Mouse (Mus musculus) midbrain, embryonic 16.5 days (tissue): ENCODE results near the gene Tff1. TPM values are rescaled to one million over a fixed set of nuclear protein-coding genes. Genes with fewer than 3 reads are reported as not detected.

Experiments used
- ATAC-seq: fragments of 200-750 bp; cut with Nextera tagmentation; 2 replicates; pipeline ENCODE4 v1.8.0; 2017; ENCODE audit warnings: moderate TSS enrichment
- H3K27ac ChIP-seq: fragments of 300-500 bp; sonication (generic); 2 replicates; pipeline ENCODE4 v1.5.1; 2014; ENCODE audit warnings: mild to moderate bottlenecking, low read length, mixed read lengths
- H3K27me3 ChIP-seq: fragments of 300-500 bp; sonication (generic); 2 replicates; pipeline ENCODE4 v1.6.1; 2014; ENCODE audit warnings: low read depth, low read length, mixed read lengths; ENCODE audit not compliant: control insufficient read depth, insufficient read depth
- H3K36me3 ChIP-seq: fragments of 300-500 bp; sonication (generic); 2 replicates; pipeline ENCODE4 v1.6.1; 2014; ENCODE audit warnings: mild to moderate bottlenecking, low read length, moderate library complexity, mixed read lengths; ENCODE audit not compliant: control insufficient read depth, insufficient read depth
- H3K4me1 ChIP-seq: fragments of 300-500 bp; sonication (generic); 2 replicates; pipeline ENCODE4 v1.6.1; 2014; ENCODE audit warnings: mild to moderate bottlenecking, low read length, mixed read lengths; ENCODE audit not compliant: control insufficient read depth, insufficient read depth
- H3K4me2 ChIP-seq: fragments of 300-500 bp; sonication (generic); 2 replicates; pipeline ENCODE4 v1.6.1; 2014; ENCODE audit warnings: mild to moderate bottlenecking, low read length, mixed read lengths
- H3K4me3 ChIP-seq: fragments of 300-500 bp; sonication (generic); 2 replicates; pipeline ENCODE4 v1.5.1; 2014; ENCODE audit warnings: low read depth, mild to moderate bottlenecking, low read length, moderate library complexity, mixed read lengths
- H3K9ac ChIP-seq: fragments of 300-500 bp; sonication (generic); 2 replicates; pipeline ENCODE4 v1.6.1; 2014; ENCODE audit warnings: low read depth, low read length, mixed read lengths
- H3K9me3 ChIP-seq: fragments of 300-500 bp; sonication (generic); replicated peaks from 2 replicates; pipeline ENCODE4 v1.6.1; 2014; ENCODE audit warnings: mild to moderate bottlenecking, low read length, mixed read lengths; ENCODE audit not compliant: control insufficient read depth, poor library complexity, severe bottlenecking
- WGBS: fragments of 180-500 bp; shearing (Covaris S2); extraction: QIAGEN DNeasy Blood & Tissue Kit; methylation state at CpG from one replicate; pipeline ENCODE4 v1.1.7; 2014; 5-methylcytosine and 5-hydroxymethylcytosine counted together
- polyA plus RNA-seq: library from polyadenylated mRNA; unstranded; fragments of >200 nt; fragmentation: Nextera tagmentation; extraction: Ambion mirVana; gene quantifications from 2 replicates; pipeline ENCODE4 v1.2.1, GENCODE M21; 2015

The Tff1 gene
- polyA plus RNA-seq, 1 experiment from 2014 or later, result not detected

GRCm38 (mm10) chr17:31125548-31126266 is 39.4 kb downstream of the Tff1 start:
- ATAC-seq, result no peak
- 39% methylated on average over 9 of the region's 9 CpGs for WGBS
- Histone ChIP-seq H3K9me3 (no peaks in the 10 kb centered on the region), H3K27me3 (no peaks in the 10 kb centered on the region), H3K27ac (no peak overlapping the region), H3K36me3 (no peaks in the 10 kb centered on the region), H3K4me2 (no peak overlapping the region), H3K4me1 (no peaks in the 10 kb centered on the region), H3K4me3 (no peak overlapping the region), H3K9ac (no peak overlapping the region)

- Histone ChIP-seq H3K27ac (no peak overlapping the region), H3K36me3 (no peaks in the 10 kb centered on the region), H3K4me3 (no peak overlapping the region), H3K4me2 (no peak overlapping the region), H3K9me3 (no peaks in the 10 kb centered on the region), H3K9ac (no peak overlapping the region), H3K4me1 (no peaks in the 10 kb centered on the region), H3K27me3 (no peaks in the 10 kb centered on the region)
- ATAC-seq, result no peak
- 16% methylated on average over 8 of the region's 8 CpGs for WGBS
Measured at GRCm38 (mm10) chr17:31121975-31122374, 43.1 kb downstream of the Tff1 start.

- no peak overlapping the region for H3K4me2 ChIP-seq
- ATAC-seq, result peak; percentile 67
- no peaks in the 10 kb centered on the region for H3K27me3 ChIP-seq
- H3K36me3 ChIP-seq, result peaks cover 12% of the 10 kb centered on the region
- no peak overlapping the region for H3K9ac ChIP-seq
- H3K4me1 ChIP-seq, result no peaks in the 10 kb centered on the region
- 6% methylated on average over 7 of the region's 7 CpGs for WGBS
- no peak overlapping the region for H3K4me3 ChIP-seq
- H3K9me3 ChIP-seq, result no peaks in the 10 kb centered on the region
- no peak overlapping the region for H3K27ac ChIP-seq
Measured at GRCm38 (mm10) chr17:31119429-31119828, 45.6 kb downstream of the Tff1 start.

DNA sequence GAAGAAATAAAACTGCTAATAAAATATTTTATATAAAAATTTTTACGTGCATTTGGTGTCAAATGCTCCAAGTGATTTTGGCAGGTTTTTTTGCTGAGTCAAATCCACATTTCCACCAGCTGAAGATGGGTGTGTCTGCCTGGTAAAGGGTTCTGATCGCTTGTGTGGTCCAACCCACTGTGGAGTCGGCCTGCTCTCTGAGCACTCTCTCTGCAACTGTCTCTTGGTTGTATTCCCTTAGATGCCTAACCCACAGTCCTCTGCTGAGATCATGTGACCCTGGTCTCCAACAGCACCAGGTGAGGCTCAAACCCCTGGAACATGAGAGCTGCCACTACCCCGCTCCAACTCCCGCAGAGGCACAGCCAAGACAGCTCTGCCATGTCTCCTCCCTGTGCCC is 47.1 kb downstream of the Tff1 start:
- H3K4me3 ChIP-seq, result no peak overlapping the region
- no peaks in the 10 kb centered on the region; the same call in 1 of the 2 replicates for H3K4me1 ChIP-seq
- no peaks in the 10 kb centered on the region for H3K9me3 ChIP-seq
- no peaks in the 10 kb centered on the region for H3K27me3 ChIP-seq
- 85% methylated on average over 5 of the region's 5 CpGs for WGBS
- H3K27ac ChIP-seq, result no peak overlapping the region
- H3K4me2 ChIP-seq, result no peak overlapping the region
- H3K36me3 ChIP-seq, result peaks cover 18% of the 10 kb centered on the region
- no peak for ATAC-seq
- no peak overlapping the region for H3K9ac ChIP-seq

DNA sequence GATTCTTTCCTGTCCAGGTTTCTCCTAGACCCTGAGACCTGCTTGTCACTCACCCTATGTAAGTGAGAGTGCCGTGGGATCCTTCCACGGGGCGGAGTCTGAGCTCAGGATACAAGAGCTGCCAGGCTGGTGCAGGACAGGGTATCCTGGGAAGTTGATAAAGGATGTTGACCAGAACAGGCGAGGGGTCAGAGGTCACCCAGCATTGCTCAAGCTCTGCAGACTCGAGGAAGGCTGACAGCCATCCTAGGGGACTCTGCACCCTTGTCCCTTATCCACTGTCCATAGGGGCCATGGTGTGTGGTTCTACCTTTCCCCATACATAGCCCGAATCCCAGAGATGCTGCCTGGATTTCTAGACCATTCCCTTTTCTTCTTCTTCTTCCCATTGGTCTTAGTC is 49.0 kb downstream of the Tff1 start:
- Histone ChIP-seq H3K27me3 (no peaks in the 10 kb centered on the region), H3K27ac (no peak overlapping the region), H3K4me3 (no peak overlapping the region), H3K9ac (no peak overlapping the region), H3K4me1 (no peaks in the 10 kb centered on the region; the same call in 1 of the 2 replicates), H3K4me2 (no peak overlapping the region), H3K36me3 (peaks cover 32% of the 10 kb centered on the region), H3K9me3 (no peaks in the 10 kb centered on the region)
- 74% methylated on average over 6 of the region's 6 CpGs for WGBS
- ATAC-seq, result no peak

GRCm38 (mm10) chr17:31113191-31113856 is 51.8 kb downstream of the Tff1 start:
- H3K4me1 ChIP-seq, result no peaks in the 10 kb centered on the region; the same call in 1 of the 2 replicates
- H3K4me3 ChIP-seq, result no peak overlapping the region
- no peak overlapping the region for H3K27ac ChIP-seq
- no peak for ATAC-seq
- no peak overlapping the region for H3K4me2 ChIP-seq
- no peaks in the 10 kb centered on the region for H3K27me3 ChIP-seq
- no peak overlapping the region for H3K9ac ChIP-seq
- H3K9me3 ChIP-seq, result no peaks in the 10 kb centered on the region
- H3K36me3 ChIP-seq, result peaks cover 49% of the 10 kb centered on the region
- 21% methylated on average over 9 of the region's 9 CpGs for WGBS

Other genes starting within 250 kb of the Tff1 start
- 0.09 and 0.10 TPM in 2 replicates for gene Umodl1, start 210.6 kb downstream of the Tff1 start, polyA plus RNA-seq
- 23.7 and 24.3 TPM in 2 replicates for gene Abcg1, start 107.6 kb downstream of the Tff1 start, polyA plus RNA-seq
- 0.70 and 1.3 TPM in 2 replicates for gene Tff3, start 35.6 kb downstream of the Tff1 start, polyA plus RNA-seq
- not detected in 2 replicates for gene Tff2, start 21.0 kb downstream of the Tff1 start, polyA plus RNA-seq
- gene Tmprss3, start 33.7 kb upstream of the Tff1 start, polyA plus RNA-seq, result not detected in 2 replicates
- not detected in 2 replicates for gene Ubash3a, start 42.6 kb upstream of the Tff1 start, polyA plus RNA-seq
- 6.4 and 8.6 TPM in 2 replicates for gene Rsph1, start 112.1 kb upstream of the Tff1 start, polyA plus RNA-seq
- 12.9 and 20.1 TPM in 2 replicates for gene Slc37a1, start 121.5 kb upstream of the Tff1 start, polyA plus RNA-seq
- gene Pde9a, start 220.9 kb upstream of the Tff1 start, polyA plus RNA-seq, result 33.1 and 41.0 TPM in 2 replicates